Mouse (Mus musculus): ENCODE results near the gene B9d1.

DNA sequence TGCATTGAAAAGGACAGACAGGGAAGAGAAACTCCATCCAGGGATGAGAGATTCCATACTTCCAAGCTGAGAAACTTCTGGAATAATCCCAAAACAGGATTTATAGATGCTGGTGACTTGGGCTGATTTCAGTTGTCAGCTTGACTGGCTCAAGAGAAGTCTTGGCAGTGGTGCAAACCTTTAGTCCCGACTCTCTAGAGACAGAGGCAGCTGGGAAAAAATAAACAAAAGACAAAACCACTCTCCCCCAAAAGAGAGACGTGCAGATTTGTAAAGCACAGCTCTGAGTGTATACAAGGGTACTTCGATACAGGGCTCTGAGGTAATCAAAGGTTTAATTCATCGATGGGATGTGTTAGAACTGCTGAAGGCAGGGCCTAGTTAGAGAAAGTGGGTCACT lies 39.5 kb upstream of the B9d1 start:
- TF ChIP-seq CTCF (IDR thresholded peaks at IDR 0.05; ENCODE audit: low read depth) (no peak), EP300 (IDR thresholded peaks at IDR 0.05; ENCODE audit: low read depth) (no peak)
